Mouse (Mus musculus): ENCODE measurements at regions not wholly inside any gene's neighbourhood (a gene's known extent, or its start where the extent isn't known, plus 50 kb on each side); places are given as distances from the start of the nearest gene placed in this dataset.

- DNase-seq (ENCODE audit: low spot score) = no peak
These were observed 641.0 kb downstream of the Car8 start for GRCm38 (mm10) chr4:7597671-7598390.

DNA sequence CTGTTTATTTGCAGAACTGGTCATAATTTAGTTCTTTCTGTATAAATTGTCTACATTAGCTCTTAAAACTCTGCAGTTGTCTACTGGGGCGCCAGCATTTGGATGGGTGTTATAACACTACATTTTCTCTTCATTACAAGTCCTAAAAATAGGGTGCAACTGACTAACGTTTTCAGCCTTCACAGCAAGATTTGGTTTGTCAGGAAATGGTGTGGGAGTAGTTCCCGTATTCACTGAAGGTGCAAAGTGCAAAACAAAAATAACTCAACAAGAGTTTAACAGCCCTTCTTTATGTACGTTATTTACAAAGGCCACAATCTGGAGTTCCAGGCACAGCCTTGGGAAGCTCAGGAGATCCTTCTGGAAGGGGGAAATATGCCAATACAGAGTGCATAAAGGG, 642.7 kb downstream of the Car8 start:
- no peak for DNase-seq (ENCODE audit: low spot score)

GRCm38 (mm10) chr4:7583851-7584250, 655.0 kb downstream of the Car8 start:
- DNase-seq (ENCODE audit: low spot score) = no peak

DNA sequence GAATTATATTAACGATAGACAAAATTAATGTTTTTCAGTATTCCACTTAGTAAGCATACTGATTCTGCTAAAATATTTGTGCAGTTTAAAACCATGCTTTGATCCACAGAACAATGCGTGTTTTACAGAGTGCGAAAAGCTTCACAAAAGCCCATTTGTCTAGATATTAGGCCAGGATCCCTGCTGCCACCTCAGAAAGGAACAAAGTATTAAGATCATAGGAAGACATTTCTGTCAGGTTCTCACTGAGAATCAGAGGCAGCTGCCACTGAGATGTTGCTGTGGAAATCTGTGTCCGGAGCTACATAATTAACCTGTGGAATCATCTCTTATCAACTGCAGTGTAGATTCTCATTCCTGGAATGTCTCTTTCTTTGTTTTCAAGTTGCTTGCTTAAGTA, 656.9 kb downstream of the Car8 start:
- no peak for DNase-seq (ENCODE audit: low spot score)

GRCm38 (mm10) chr4:7581220-7581916, 657.5 kb downstream of the Car8 start:
- no peak for DNase-seq (ENCODE audit: low spot score)

- DNase-seq (ENCODE audit: low spot score) = no peak
These were observed 658.2 kb downstream of the Car8 start for GRCm38 (mm10) chr4:7580554-7581219.

GRCm38 (mm10) chr4:7574011-7574410, 664.8 kb downstream of the Car8 start:
- no peak for DNase-seq (ENCODE audit: low spot score)

GRCm38 (mm10) chr4:7567687-7568393, 671.0 kb downstream of the Car8 start:
- no peak for DNase-seq (ENCODE audit: low spot score)

GRCm38 (mm10) chr4:7559867-7560832, 678.7 kb downstream of the Car8 start:
- DNase-seq (ENCODE audit: low spot score) = no peak

DNA sequence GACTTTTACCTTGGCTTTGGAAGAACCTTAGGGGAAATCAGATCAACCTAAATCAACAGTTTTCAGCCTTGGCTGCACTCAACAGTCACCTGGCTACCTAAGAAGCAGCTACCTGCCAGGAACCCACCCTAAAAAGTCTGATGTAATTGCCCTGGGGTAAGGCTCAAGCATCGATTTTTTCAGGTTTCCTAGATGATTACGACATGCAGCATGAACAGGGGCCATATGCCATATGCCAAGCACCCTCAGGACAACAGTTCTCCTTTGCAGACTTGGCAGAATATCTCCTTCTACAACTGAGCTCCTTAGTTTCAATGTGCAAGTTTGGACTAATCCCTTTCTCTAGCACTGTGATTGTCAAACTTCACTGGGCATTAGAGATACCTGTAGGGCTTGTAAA, 680.1 kb downstream of the Car8 start:
- no peak for DNase-seq (ENCODE audit: low spot score)

DNA sequence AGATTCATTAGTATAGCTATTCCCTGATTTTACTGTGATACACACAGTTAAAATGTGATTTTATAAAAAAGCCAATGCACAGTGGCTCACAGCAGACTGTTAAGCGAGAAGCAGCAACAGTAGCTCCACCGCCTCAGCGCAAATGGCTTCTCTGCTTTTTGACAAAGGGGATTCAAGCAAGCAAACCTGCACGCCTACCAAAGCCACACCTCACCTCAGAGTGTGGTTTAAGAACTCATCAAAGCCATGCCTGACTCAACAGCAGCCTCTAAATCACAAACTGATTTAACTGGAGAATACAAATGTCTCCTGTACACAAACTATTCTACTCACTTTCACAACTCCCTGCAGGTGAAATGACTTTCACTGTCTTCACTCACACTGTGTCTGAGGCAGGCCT, 704.5 kb downstream of the Car8 start:
- DNase-seq (ENCODE audit: low spot score) = no peak

GRCm38 (mm10) chr4:7527718-7528117, 711.1 kb downstream of the Car8 start:
- DNase-seq (ENCODE audit: low spot score) = no peak

DNA sequence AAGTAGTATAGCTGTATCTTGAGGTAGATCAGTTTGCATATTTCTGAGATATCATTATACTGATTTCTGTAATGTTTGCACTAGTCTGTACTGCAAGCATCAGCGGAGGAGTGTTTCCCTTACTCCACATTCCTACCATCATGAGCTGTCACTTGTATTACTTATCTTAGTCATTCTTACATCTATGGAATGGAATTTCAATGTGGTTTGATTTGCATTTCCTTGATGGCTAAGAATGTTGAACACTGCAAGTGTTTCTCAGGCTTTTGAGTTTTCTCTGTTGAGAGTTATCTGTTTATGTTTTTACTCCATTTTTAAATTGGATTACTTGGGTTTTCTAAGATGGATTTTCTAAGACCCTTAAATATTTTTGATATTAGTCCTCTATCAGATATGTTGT, 725.8 kb downstream of the Car8 start:
- no peak for DNase-seq (ENCODE audit: low spot score)

DNA sequence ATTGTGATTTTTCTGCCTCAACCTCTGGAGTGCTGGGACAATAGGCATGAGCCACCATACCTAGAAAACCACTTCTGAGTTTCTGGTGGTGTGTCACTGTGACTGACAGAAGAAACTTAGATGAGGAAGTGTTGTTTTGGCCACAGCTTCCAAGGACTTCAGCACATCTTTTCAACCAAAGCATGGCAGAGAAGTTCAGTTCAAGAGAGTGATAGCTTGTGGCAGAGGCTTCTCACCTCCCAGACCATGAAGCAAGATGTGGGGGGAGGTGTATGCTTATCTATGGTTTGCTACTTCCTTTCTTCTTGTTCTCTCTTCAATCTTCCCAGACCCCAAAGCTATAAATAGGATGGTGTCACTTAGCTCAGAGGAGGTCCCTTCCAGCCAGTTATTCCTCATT, 753.3 kb downstream of the Car8 start:
- no peak for DNase-seq (ENCODE audit: low spot score)

- DNase-seq (ENCODE audit: low spot score) = no peak
These were observed 783.7 kb downstream of the Car8 start for GRCm38 (mm10) chr4:7455130-7455529.

- DNase-seq (ENCODE audit: low spot score) = no peak
These were observed 786.2 kb downstream of the Car8 start for GRCm38 (mm10) chr4:7452678-7453077.

DNA sequence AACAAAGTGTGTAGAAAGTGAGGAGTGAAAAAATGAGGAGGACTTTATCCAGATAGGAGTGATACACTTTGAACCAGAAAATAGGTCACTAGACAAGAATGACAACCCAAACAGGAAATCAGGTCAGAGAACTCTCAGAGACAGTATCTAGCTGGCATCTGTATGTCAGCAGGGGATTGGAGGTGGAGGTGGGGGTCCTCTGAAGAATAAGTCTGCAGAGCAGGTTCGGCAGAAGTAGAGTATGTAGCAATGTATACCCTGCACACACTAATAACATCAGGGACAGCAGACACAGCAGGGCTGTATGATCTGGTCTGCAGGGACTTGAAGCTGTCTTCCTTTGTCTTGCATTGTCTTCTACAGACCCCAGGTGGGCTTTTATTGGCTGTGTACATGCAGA, 787.9 kb downstream of the Car8 start:
- DNase-seq (ENCODE audit: low spot score) = no peak

DNA sequence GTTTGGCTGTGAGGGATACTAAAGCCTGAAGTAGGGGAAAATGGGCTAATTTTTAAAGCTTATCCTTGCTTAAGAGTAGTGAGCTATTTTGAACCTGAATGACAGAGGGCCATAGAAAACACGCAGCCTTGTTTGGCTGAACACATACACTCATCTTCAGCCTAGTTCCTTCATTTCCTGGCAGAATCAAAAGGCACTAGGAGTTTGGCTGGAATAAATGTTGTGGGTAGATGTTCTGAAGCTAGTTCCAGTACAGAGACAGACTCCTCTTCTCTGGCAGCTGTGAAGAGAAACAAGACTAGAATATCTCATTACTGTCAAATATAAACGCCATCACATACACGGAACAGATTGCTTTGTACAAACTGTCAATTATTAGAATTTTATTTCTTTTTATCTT, 809.5 kb downstream of the Car8 start:
- DNase-seq (ENCODE audit: low spot score) = no peak

GRCm38 (mm10) chr4:7424081-7424480, 814.8 kb downstream of the Car8 start:
- DNase-seq (ENCODE audit: low spot score) = no peak

GRCm38 (mm10) chr4:7423204-7423603, 815.6 kb downstream of the Car8 start:
- DNase-seq (ENCODE audit: low spot score) = no peak

DNA sequence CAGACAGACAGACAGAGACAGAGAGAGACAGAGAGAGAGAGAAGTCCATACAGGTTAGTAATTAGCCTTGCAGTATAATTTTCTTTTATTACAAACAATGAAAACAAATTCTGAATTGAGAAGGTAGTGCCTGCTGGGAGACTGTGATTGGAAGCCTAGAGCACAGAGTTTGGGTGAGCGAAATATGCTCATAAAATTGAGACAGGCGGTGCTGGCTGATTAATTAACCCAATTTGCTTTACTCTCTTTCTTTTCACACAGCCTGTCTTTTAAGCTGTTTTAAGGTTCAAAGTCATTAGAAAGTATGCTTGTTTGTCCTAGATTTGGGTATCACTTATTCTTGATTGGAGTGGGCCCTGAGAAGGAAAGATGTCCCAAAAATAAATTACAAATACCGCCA, 816.1 kb downstream of the Car8 start:
- DNase-seq (ENCODE audit: low spot score) = no peak
